Mouse (Mus musculus) frontal cortex, postnatal 36 days (tissue): ENCODE measurements around the gene Fam25c.
A peak's percentile ranks its signal among the peaks of the same experiment; 100 is the strongest.
"Not testable (repeated sequence)": the region's sequence is repeated elsewhere in the genome, so short reads cannot be mapped to it uniquely, and the experiment has no call there.

ENCODE experiments used
- DNase-seq, 2 experiments: peaks; one replicate each; pipeline ENCODE4 v3.0.0; 2022; ENCODE audit warnings: low spot score in 2 of 2

Fam25c gene

GRCm38 (mm10) chr14:34355301-34355700 is at the start of gene Fam25c:
TSS of gene Fam25c (minus strand) at chr14:34355433.
- DNase-seq, result no peak

GRCm38 (mm10) chr14:34403424-34403823 is 48.2 kb upstream of the Fam25c start:
- DNase-seq, result no peak

- no peak for DNase-seq
These were observed 47.6 kb upstream of the Fam25c start for GRCm38 (mm10) chr14:34402871-34403270.

GRCm38 (mm10) chr14:34401135-34401534 is 45.9 kb upstream of the Fam25c start:
- peak; percentile 66 to 80 for DNase-seq

GRCm38 (mm10) chr14:34400021-34400420 is 44.8 kb upstream of the Fam25c start:
- DNase-seq, result no peak

GRCm38 (mm10) chr14:34399301-34399700 is 44.1 kb upstream of the Fam25c start:
- no peak for DNase-seq

- DNase-seq, result no peak
These were observed 43.7 kb upstream of the Fam25c start for GRCm38 (mm10) chr14:34398901-34399300.

GRCm38 (mm10) chr14:34397871-34398270 is 42.6 kb upstream of the Fam25c start:
- no peak for DNase-seq

- no peak for DNase-seq
These were observed 38.1 kb upstream of the Fam25c start for GRCm38 (mm10) chr14:34393295-34393694.

- DNase-seq, result no peak
These were observed 27.9 kb upstream of the Fam25c start for GRCm38 (mm10) chr14:34382921-34383704.

GRCm38 (mm10) chr14:34378560-34379331 is 23.5 kb upstream of the Fam25c start:
- no peak for DNase-seq

- no peak for DNase-seq
These were observed 21.9 kb upstream of the Fam25c start for GRCm38 (mm10) chr14:34377121-34377520.

- DNase-seq, result no peak
These were observed 20.7 kb upstream of the Fam25c start for GRCm38 (mm10) chr14:34375941-34376340.

- DNase-seq, result no peak
These were observed 20.2 kb upstream of the Fam25c start, which contains the start of gene Mmrn2 for GRCm38 (mm10) chr14:34375415-34375904. TSS of gene Mmrn2 (plus strand) at chr14:34375465.

- DNase-seq, result no peak
These were observed 19.3 kb upstream of the Fam25c start, which contains the start of gene Sncg for GRCm38 (mm10) chr14:34374577-34374976. TSS of gene Sncg (minus strand) at chr14:34374789.

GRCm38 (mm10) chr14:34373581-34373980 is 18.3 kb upstream of the Fam25c start:
- no peak for DNase-seq

- DNase-seq, result peak; percentile 47 to 54
These were observed 17.4 kb upstream of the Fam25c start for GRCm38 (mm10) chr14:34372646-34373045.

GRCm38 (mm10) chr14:34371763-34372162 is 16.5 kb upstream of the Fam25c start:
- DNase-seq, result no peak

- DNase-seq, result no peak
These were observed 15.7 kb upstream of the Fam25c start for GRCm38 (mm10) chr14:34370921-34371320.

GRCm38 (mm10) chr14:34370203-34370602 is 15.0 kb upstream of the Fam25c start:
- DNase-seq, result no peak

- DNase-seq, result no peak
These were observed 9.9 kb upstream of the Fam25c start for GRCm38 (mm10) chr14:34365147-34365507.

- not testable (repeated sequence) for DNase-seq
These were observed 9.3 kb upstream of the Fam25c start for GRCm38 (mm10) chr14:34364254-34365146.
